Mouse (Mus musculus) G1E (cell line): Measurements from ENCODE around the gene Itpka.

Source experiments
- CTCF ChIP-seq: IDR thresholded peaks from 2 replicates; pipeline ENCODE4 v1.5.1; 2012; ENCODE audit warnings: low read depth, low read length, inconsistent platforms, mixed read lengths
- GATA1 ChIP-seq: IDR thresholded peaks from 2 replicates; pipeline ENCODE4 v1.6.1; 2012; ENCODE audit warnings: borderline replicate concordance, low read length, inconsistent platforms, mixed read lengths
- POLR2AphosphoS5 ChIP-seq: IDR thresholded peaks from 2 replicates; pipeline ENCODE4 v1.6.1; 2012; ENCODE audit warnings: low read depth, low read length, inconsistent platforms; ENCODE audit not compliant: insufficient replicate concordance
- TAL1 ChIP-seq: conservative IDR thresholded peaks from 2 replicates; pipeline ENCODE4 v1.6.1; 2012; ENCODE audit warnings: low read depth, low read length, inconsistent platforms, mixed read lengths

DNA sequence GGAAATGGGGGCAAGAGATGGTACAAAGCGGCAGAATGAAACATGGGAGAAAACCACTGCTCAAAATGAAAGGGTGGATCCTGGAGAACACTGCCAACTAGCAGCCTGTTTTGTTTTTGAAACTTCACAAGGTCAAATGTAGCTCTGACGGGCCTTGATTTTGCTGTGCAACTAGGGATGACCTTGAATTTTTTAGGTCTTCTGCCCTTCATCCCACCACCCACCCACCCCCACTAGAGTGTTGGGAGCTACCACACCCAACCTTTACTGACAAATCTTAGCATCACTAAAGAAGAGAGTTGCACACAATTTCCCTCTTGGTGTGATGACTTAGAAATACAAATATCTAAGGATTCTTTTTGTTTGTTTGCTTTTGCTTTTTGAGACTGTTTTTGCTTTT, 47.9 kb downstream of the Itpka start:
- TF ChIP-seq TAL1 (no peak), POLR2AphosphoS5 (no peak), CTCF (no peak), GATA1 (no peak)
